In genomic region chr6:40015711-40016460, GRCm38 (mm10) we compare ENCODE assay signal across 16 mouse cellular contexts.
A peak's percentile ranks its signal among the peaks of the same experiment; 100 is the strongest.
DNase-seq lines count a peak whose midpoint lies in the region; ATAC-seq and TF ChIP-seq lines count a peak whose summit lies in the region.
"Had no signal": no experiment of that assay in that cellular context is flagged by ENCODE, and none has a peak within 500 bp of the region (broad histone marks: within the 10 kb centered on the region; RNA-seq: fewer than 3 reads in every experiment).

No protein-coding gene starts in this region.

- H3K36me3 ChIP-seq in forebrain, embryonic 14.5 days (ENCODE audit: control insufficient read depth, insufficient read depth, low read length), result no peaks in the 10 kb centered on the region
- H3K36me3 ChIP-seq in midbrain, embryonic 10.5 days, result no peaks in the 10 kb centered on the region
- no peaks in the 10 kb centered on the region for H3K36me3 ChIP-seq in kidney, adult 2 months (ENCODE audit: control insufficient read depth, insufficient read depth, low read length)
- H3K36me3 ChIP-seq: stomach, embryonic 15.5 days had no signal

- peaks cover 21% of the 10 kb centered on the region for H3K4me1 ChIP-seq in forebrain, embryonic 14.5 days (ENCODE audit: control insufficient read depth, insufficient read depth, low read length)
- H3K4me1 ChIP-seq in midbrain, embryonic 10.5 days, result peaks cover 32% of the 10 kb centered on the region
- no peaks in the 10 kb centered on the region for H3K4me1 ChIP-seq in kidney, adult 2 months (ENCODE audit: control insufficient read depth, insufficient read depth, low read length)
- H3K4me1 ChIP-seq: stomach, embryonic 15.5 days had no signal

- peak; percentile 59 for ATAC-seq in forebrain, embryonic 14.5 days

- peak; percentile 38 for DNase-seq in right cerebral cortex, adult 18-20 months
- no peak for DNase-seq in right cerebral cortex, postnatal 14 days
- DNase-seq in forebrain, embryonic 14.5 days (ENCODE audit: low spot score), result peak; percentile 73
- no peak for DNase-seq in midbrain, embryonic 10.5 days (ENCODE audit: low spot score)
- no peak for DNase-seq in kidney, adult 2 months
- DNase-seq in kidney, postnatal 10 days, result no peak
- no peak for DNase-seq in T-cell, adult 2 months (ENCODE audit: low spot score)
- DNase-seq: adrenal gland, postnatal 36 days; cerebellum, adult 18-20 months; gastrocnemius, adult 2 months; kidney, postnatal 36 days; lung, postnatal 4 days; right cerebral cortex, postnatal 25 days had no signal

- no peaks in the 10 kb centered on the region for H3K27me3 ChIP-seq in forebrain, embryonic 14.5 days (replicated peaks; ENCODE audit: control insufficient read depth, insufficient read depth, low read length)
- H3K27me3 ChIP-seq in midbrain, embryonic 10.5 days (ENCODE audit: low read depth, poor library complexity, severe bottlenecking), result no peaks in the 10 kb centered on the region
- no peaks in the 10 kb centered on the region for H3K27me3 ChIP-seq in kidney, adult 2 months (replicated peaks; ENCODE audit: control insufficient read depth, insufficient read depth, low read length)
- H3K27me3 ChIP-seq: stomach, embryonic 15.5 days had no signal

- TF ChIP-seq CTCF in kidney, adult 2 months (conservative IDR thresholded peaks at IDR 0.05; ENCODE audit: insufficient read depth, insufficient read length, low read depth, low read length), result no peak

- no peak for TF ChIP-seq POLR2A in kidney, adult 2 months (IDR thresholded peaks at IDR 0.05; ENCODE audit: low read depth, low read length)

- no peak overlapping the region for H3K4me3 ChIP-seq in forebrain, embryonic 14.5 days (ENCODE audit: low read depth, low read length)
- no peak overlapping the region for H3K4me3 ChIP-seq in midbrain, embryonic 10.5 days
- H3K4me3 ChIP-seq in kidney, adult 2 months (ENCODE audit: insufficient read depth, low read depth, low read length), result no peak overlapping the region
- H3K4me3 ChIP-seq: gastrocnemius, adult 2 months; stomach, embryonic 15.5 days had no signal

- H3K4me2 ChIP-seq in forebrain, embryonic 14.5 days (ENCODE audit: low read length), result no peak overlapping the region
- H3K4me2 ChIP-seq: heart, embryonic 11.5 days; liver, embryonic 11.5 days; stomach, embryonic 15.5 days had no signal

- H3K27ac ChIP-seq in forebrain, embryonic 14.5 days (ENCODE audit: low read depth, low read length), result no peak overlapping the region; the same call in 1 of the 2 replicates
- H3K27ac ChIP-seq in midbrain, embryonic 10.5 days (replicated peaks), result 0 out of 2 replicates have a peak overlapping the region, but pooled peaks have one; percentile 4
- H3K27ac ChIP-seq in kidney, adult 2 months (ENCODE audit: insufficient read depth, low read depth, low read length), result no peak overlapping the region
- H3K27ac ChIP-seq: gastrocnemius, adult 2 months; stomach, embryonic 15.5 days had no signal

- H3K9me3 ChIP-seq in forebrain, embryonic 14.5 days (replicated peaks; ENCODE audit: control insufficient read depth, low read length), result no peaks in the 10 kb centered on the region
- H3K9me3 ChIP-seq in midbrain, embryonic 10.5 days (replicated peaks), result no peaks in the 10 kb centered on the region
- H3K9me3 ChIP-seq: stomach, embryonic 15.5 days had no signal

- no peak overlapping the region for H3K9ac ChIP-seq in forebrain, embryonic 14.5 days (ENCODE audit: low read length)
- H3K9ac ChIP-seq: stomach, embryonic 15.5 days had no signal

- 18% methylated on average over 7 of the region's 7 CpGs for WGBS in forebrain, embryonic 14.5 days
- 50% methylated on average over 7 of the region's 7 CpGs for WGBS in midbrain, embryonic 10.5 days
- 62% methylated on average over 7 of the region's 7 CpGs for WGBS in kidney, adult 2 months

Comparison
In these comparisons a context has a peak if more than half of its experiments do, and no peak if none do; other contexts are left out.
1. DNase-seq: peak in right cerebral cortex, adult 18-20 months (single experiment) and forebrain, embryonic 14.5 days (single experiment); none in right cerebral cortex, postnatal 14 days (single experiment), midbrain, embryonic 10.5 days (single experiment), kidney, adult 2 months (single experiment), kidney, postnatal 10 days (single experiment) and T-cell, adult 2 months (single experiment).